Mouse (Mus musculus) brain, adult 10 weeks (tissue): ENCODE data around the gene Cpox. TPM values are rescaled to one million over a fixed set of nuclear protein-coding genes. Genes with fewer than 3 reads are reported as not detected.

Experiments used
- polyA plus RNA-seq: library from polyadenylated mRNA; stranded (reverse); fragments of 350-450 nt; fragmentation: Illumina TruSeq; extraction: RNeasy Lipid Tissue Mini Kit (QIAGEN cat#74804); gene quantifications from one replicate; pipeline ENCODE4 v1.2.3, GENCODE M21; 2015; ENCODE audit warnings: low read depth, low replicate concordance

The Cpox gene
- 41.8 TPM for polyA plus RNA-seq

GRCm38 (mm10) chr16:58669917-58670630, at the start of gene Cpox:
Gene Cpox, plus strand, starts transcription at chr16:58670292.

GRCm38 (mm10) chr16:58638689-58639175, 31.4 kb upstream of the Cpox start, which contains the start of gene E330017A01Rik:
Gene E330017A01Rik, minus strand, starts transcription at chr16:58638739.

GRCm38 (mm10) chr16:58718666-58719120, 48.6 kb downstream of the Cpox start, which contains the start of gene Gpr15:
Gene Gpr15, minus strand, starts transcription at chr16:58719070.

GRCm38 (mm10) chr16:58727477-58728131, 57.5 kb downstream of the Cpox start, which contains the start of gene Cldnd1:
Gene Cldnd1, plus strand, starts transcription at chr16:58727910.

GRCm38 (mm10) chr16:58763076-58763475, 93.0 kb downstream of the Cpox start, which contains the start of gene Olfr172:
Gene Olfr172, minus strand, starts transcription at chr16:58763176.

Other genes with a start within 250 kb of the Cpox start
- gene St3gal6, start 146.0 kb upstream of the Cpox start, polyA plus RNA-seq = 23.2 TPM
- gene Gm813, start 53.3 kb upstream of the Cpox start, polyA plus RNA-seq = not detected
- not detected for gene E330017A01Rik, start 31.6 kb upstream of the Cpox start, polyA plus RNA-seq
- gene Gpr15, start 48.8 kb downstream of the Cpox start, polyA plus RNA-seq = not detected
- 115 TPM for gene Cldnd1, start 57.6 kb downstream of the Cpox start, polyA plus RNA-seq
- gene Olfr172, start 92.9 kb downstream of the Cpox start, polyA plus RNA-seq = not detected
- not detected for gene Olfr173, start 130.0 kb downstream of the Cpox start, polyA plus RNA-seq
- gene Olfr175-ps1, start 156.5 kb downstream of the Cpox start, polyA plus RNA-seq = not detected
- gene Olfr177, start 204.5 kb downstream of the Cpox start, polyA plus RNA-seq = not detected
- not detected for gene Olfr178, start 221.8 kb downstream of the Cpox start, polyA plus RNA-seq